Mouse (Mus musculus) intestine, embryonic 15.5 days (tissue): ENCODE results near the gene Fto. TPM values are rescaled to one million over a fixed set of nuclear protein-coding genes. Genes with fewer than 3 reads are reported as not detected.

ENCODE experiments used
- ATAC-seq: fragments of 200-750 bp; cut with Nextera tagmentation; 2 replicates; pipeline ENCODE4 v1.8.0; 2017; ENCODE audit warnings: moderate TSS enrichment, moderate library complexity
- H3K27ac ChIP-seq: fragments of 300-500 bp; sonication (generic); 2 replicates; pipeline ENCODE4 v1.5.1; 2015; ENCODE audit warnings: mild to moderate bottlenecking, inconsistent platforms
- H3K27me3 ChIP-seq: fragments of 300-500 bp; sonication (generic); replicated peaks from 2 replicates; pipeline ENCODE4 v1.6.1; 2015; ENCODE audit warnings: inconsistent platforms
- H3K36me3 ChIP-seq: fragments of 300-500 bp; sonication (generic); 2 replicates; pipeline ENCODE4 v1.6.1; 2015; ENCODE audit warnings: inconsistent platforms
- H3K4me1 ChIP-seq: fragments of 300-500 bp; sonication (generic); replicated peaks from 2 replicates; pipeline ENCODE4 v1.6.1; 2015; ENCODE audit warnings: inconsistent platforms
- H3K4me2 ChIP-seq: fragments of 300-500 bp; sonication (generic); replicated peaks from 2 replicates; pipeline ENCODE4 v1.6.1; 2015; ENCODE audit warnings: mild to moderate bottlenecking, inconsistent platforms
- H3K4me3 ChIP-seq: fragments of 300-500 bp; sonication (generic); replicated peaks from 2 replicates; pipeline ENCODE4 v1.5.1; 2015; ENCODE audit warnings: inconsistent platforms
- H3K9ac ChIP-seq: fragments of 300-500 bp; sonication (generic); 2 replicates; pipeline ENCODE4 v1.6.1; 2015; ENCODE audit warnings: inconsistent platforms
- H3K9me3 ChIP-seq: fragments of 300-500 bp; sonication (generic); 2 replicates; pipeline ENCODE4 v1.6.1; 2016; ENCODE audit warnings: inconsistent platforms
- WGBS: fragments of 180-500 bp; shearing (Covaris S2); methylation state at CpG from one replicate; pipeline ENCODE4 v1.1.7; 2015; 5-methylcytosine and 5-hydroxymethylcytosine counted together
- polyA plus RNA-seq: library from polyadenylated mRNA; unstranded; fragments of >200 nt; fragmentation: Nextera tagmentation; extraction: Ambion mirVana; gene quantifications from 2 replicates; pipeline ENCODE4 v1.2.1, GENCODE M21; 2015

The Fto gene
- polyA plus RNA-seq, 1 experiment from 2014 or later, result 59.7 TPM

- 77% methylated on average over 4 of the region's 4 CpGs for WGBS
- ATAC-seq, result no peak
These were observed 94.6 kb downstream of the Fto start for GRCm38 (mm10) chr8:91407880-91408279.

GRCm38 (mm10) chr8:91410007-91410406 is 96.7 kb downstream of the Fto start:
- 86% methylated on average over 12 of the region's 12 CpGs for WGBS
- Histone ChIP-seq H3K4me3 (no peak overlapping the region), H3K27me3 (no peaks in the 10 kb centered on the region), H3K27ac (no peak overlapping the region), H3K4me2 (no peak overlapping the region), H3K4me1 (no peaks in the 10 kb centered on the region), H3K36me3 (no peaks in the 10 kb centered on the region), H3K9ac (no peak overlapping the region), H3K9me3 (no peaks in the 10 kb centered on the region)
- ATAC-seq, result no peak

More at GRCm38 (mm10) chr8:91407880-91408279, 94.6 kb downstream of the Fto start:
- H3K36me3 ChIP-seq, result 0 out of 2 replicates have a peak, but pooled peaks cover 4% of the 10 kb centered on the region
- no peak overlapping the region for H3K27ac ChIP-seq
- H3K9me3 ChIP-seq, result no peaks in the 10 kb centered on the region
- no peak overlapping the region for H3K9ac ChIP-seq
- no peaks in the 10 kb centered on the region for H3K27me3 ChIP-seq
- no peak overlapping the region for H3K4me3 ChIP-seq
- no peak overlapping the region for H3K4me2 ChIP-seq
- H3K4me1 ChIP-seq, result peaks cover 3% of the 10 kb centered on the region; the same call in 1 of the 2 replicates

GRCm38 (mm10) chr8:91424491-91425074 is 111.3 kb downstream of the Fto start:
- Histone ChIP-seq H3K9me3 (no peaks in the 10 kb centered on the region), H3K9ac (no peak overlapping the region), H3K4me1 (no peaks in the 10 kb centered on the region), H3K4me2 (no peak overlapping the region), H3K27ac (no peak overlapping the region), H3K36me3 (no peaks in the 10 kb centered on the region), H3K4me3 (no peak overlapping the region), H3K27me3 (no peaks in the 10 kb centered on the region)
- no peak for ATAC-seq
- 70% methylated on average over 5 of the region's 5 CpGs for WGBS

- WGBS, result 78% methylated on average over 10 of the region's 10 CpGs
- Histone ChIP-seq H3K9ac (no peak overlapping the region), H3K4me3 (no peak overlapping the region), H3K27me3 (no peaks in the 10 kb centered on the region), H3K4me1 (no peaks in the 10 kb centered on the region), H3K36me3 (no peaks in the 10 kb centered on the region), H3K4me2 (no peak overlapping the region), H3K27ac (no peak overlapping the region), H3K9me3 (no peaks in the 10 kb centered on the region)
- no peak for ATAC-seq
These were observed 112.0 kb downstream of the Fto start for GRCm38 (mm10) chr8:91425251-91425866.

- Histone ChIP-seq H3K9me3 (no peaks in the 10 kb centered on the region), H3K27me3 (no peaks in the 10 kb centered on the region), H3K9ac (no peak overlapping the region), H3K27ac (no peak overlapping the region), H3K36me3 (0 out of 2 replicates have a peak, but pooled peaks cover 2% of the 10 kb centered on the region), H3K4me2 (no peak overlapping the region), H3K4me3 (no peak overlapping the region), H3K4me1 (no peaks in the 10 kb centered on the region)
- no peak for ATAC-seq
- WGBS, result 65% methylated on average over 1 of the region's 1 CpGs
These were observed 113.2 kb downstream of the Fto start for GRCm38 (mm10) chr8:91426496-91426895.

GRCm38 (mm10) chr8:91430333-91430940 is 117.1 kb downstream of the Fto start:
- Histone ChIP-seq H3K4me3 (no peak overlapping the region), H3K4me2 (no peak overlapping the region), H3K9me3 (no peaks in the 10 kb centered on the region; the same call in 1 of the 2 replicates), H3K36me3 (0 out of 2 replicates have a peak, but pooled peaks cover 2% of the 10 kb centered on the region), H3K4me1 (no peaks in the 10 kb centered on the region), H3K27me3 (no peaks in the 10 kb centered on the region), H3K27ac (no peak overlapping the region), H3K9ac (no peak overlapping the region)
- whole genome bisulfite sequencing, result 94% methylated on average over 3 of the region's 3 CpGs
- ATAC-seq, result no peak

- WGBS, result 96% methylated on average over 15 of the region's 15 CpGs
- no peak overlapping the region for H3K27ac ChIP-seq
These were observed 122.7 kb downstream of the Fto start for GRCm38 (mm10) chr8:91436036-91436435.

GRCm38 (mm10) chr8:91443911-91444310 is 130.6 kb downstream of the Fto start:
- Histone ChIP-seq H3K4me3 (no peak overlapping the region), H3K9me3 (no peaks in the 10 kb centered on the region), H3K36me3 (no peaks in the 10 kb centered on the region), H3K27me3 (no peaks in the 10 kb centered on the region), H3K27ac (no peak overlapping the region), H3K9ac (no peak overlapping the region), H3K4me2 (no peak overlapping the region), H3K4me1 (peaks cover 9% of the 10 kb centered on the region; the same call in 1 of the 2 replicates)
- ATAC-seq, result no peak
- 70% methylated on average over 4 of the region's 4 CpGs for WGBS

More at GRCm38 (mm10) chr8:91436036-91436435, 122.7 kb downstream of the Fto start:
- Histone ChIP-seq H3K9me3 (no peaks in the 10 kb centered on the region; the same call in 1 of the 2 replicates), H3K4me2 (no peak overlapping the region), H3K9ac (no peak overlapping the region), H3K4me1 (no peaks in the 10 kb centered on the region), H3K27me3 (no peaks in the 10 kb centered on the region), H3K4me3 (no peak overlapping the region), H3K36me3 (no peaks in the 10 kb centered on the region)
- ATAC-seq, result no peak

- no peaks in the 10 kb centered on the region for H3K36me3 ChIP-seq
- 49% methylated on average over 11 of the region's 11 CpGs for WGBS
- H3K4me3 ChIP-seq, result no peak overlapping the region
- H3K4me1 ChIP-seq, result peaks cover 9% of the 10 kb centered on the region; the same call in 1 of the 2 replicates
- H3K4me2 ChIP-seq, result no peak overlapping the region
- H3K27me3 ChIP-seq, result no peaks in the 10 kb centered on the region
- H3K27ac ChIP-seq, result no peak overlapping the region
- no peaks in the 10 kb centered on the region for H3K9me3 ChIP-seq
- no peak overlapping the region for H3K9ac ChIP-seq
- no peak for ATAC-seq
These were observed 131.5 kb downstream of the Fto start for GRCm38 (mm10) chr8:91444636-91445410.

- no peak overlapping the region for H3K27ac ChIP-seq
These were observed 132.2 kb downstream of the Fto start for GRCm38 (mm10) chr8:91445516-91445915.

GRCm38 (mm10) chr8:91446008-91446407 is 132.7 kb downstream of the Fto start:
- H3K9me3 ChIP-seq, result no peaks in the 10 kb centered on the region
- no peak overlapping the region for H3K4me3 ChIP-seq
- no peaks in the 10 kb centered on the region for H3K27me3 ChIP-seq
- no peak overlapping the region for H3K4me2 ChIP-seq
- H3K36me3 ChIP-seq, result no peaks in the 10 kb centered on the region
- peaks cover 9% of the 10 kb centered on the region; the same call in 1 of the 2 replicates for H3K4me1 ChIP-seq
- no peak for ATAC-seq
- H3K9ac ChIP-seq, result no peak overlapping the region
- WGBS, result 83% methylated on average over 5 of the region's 5 CpGs
- no peak overlapping the region for H3K27ac ChIP-seq

More at GRCm38 (mm10) chr8:91445516-91445915, 132.2 kb downstream of the Fto start:
- Histone ChIP-seq H3K4me3 (no peak overlapping the region), H3K4me2 (no peak overlapping the region), H3K4me1 (peaks cover 9% of the 10 kb centered on the region; the same call in 1 of the 2 replicates), H3K9me3 (no peaks in the 10 kb centered on the region), H3K36me3 (no peaks in the 10 kb centered on the region), H3K27me3 (no peaks in the 10 kb centered on the region), H3K9ac (no peak overlapping the region)
- 69% methylated on average over 10 of the region's 10 CpGs for WGBS
- ATAC-seq, result no peak
